Mouse (Mus musculus): ENCODE results near the gene Etfa.

- TF ChIP-seq POLR2A (IDR thresholded peaks at IDR 0.05; ENCODE audit: insufficient read depth, low read depth, low read length) = no peak
- TF ChIP-seq CTCF (IDR thresholded peaks at IDR 0.05; ENCODE audit: insufficient read depth, low read depth, low read length) = no peak
Observed at GRCm38 (mm10) chr9:55449108-55449507, 62.9 kb downstream of the Etfa start.

Measured in olfactory bulb, adult 2 months (tissue).